Mouse (Mus musculus) olfactory bulb, adult 2 months (tissue): ENCODE data around the gene Pbrm1.

Source experiments
- CTCF ChIP-seq: fragments of 200-500 bp; IDR thresholded peaks from 2 replicates; pipeline ENCODE4 v1.5.1; 2012; ENCODE audit warnings: low read depth, mild to moderate bottlenecking, low read length, moderate library complexity; ENCODE audit not compliant: insufficient read depth
- POLR2A ChIP-seq: fragments of 200-500 bp; IDR thresholded peaks from 2 replicates; pipeline ENCODE4 v1.6.1; 2012; ENCODE audit warnings: mild to moderate bottlenecking, low read depth, low read length, moderate library complexity; ENCODE audit not compliant: insufficient read depth

DNA sequence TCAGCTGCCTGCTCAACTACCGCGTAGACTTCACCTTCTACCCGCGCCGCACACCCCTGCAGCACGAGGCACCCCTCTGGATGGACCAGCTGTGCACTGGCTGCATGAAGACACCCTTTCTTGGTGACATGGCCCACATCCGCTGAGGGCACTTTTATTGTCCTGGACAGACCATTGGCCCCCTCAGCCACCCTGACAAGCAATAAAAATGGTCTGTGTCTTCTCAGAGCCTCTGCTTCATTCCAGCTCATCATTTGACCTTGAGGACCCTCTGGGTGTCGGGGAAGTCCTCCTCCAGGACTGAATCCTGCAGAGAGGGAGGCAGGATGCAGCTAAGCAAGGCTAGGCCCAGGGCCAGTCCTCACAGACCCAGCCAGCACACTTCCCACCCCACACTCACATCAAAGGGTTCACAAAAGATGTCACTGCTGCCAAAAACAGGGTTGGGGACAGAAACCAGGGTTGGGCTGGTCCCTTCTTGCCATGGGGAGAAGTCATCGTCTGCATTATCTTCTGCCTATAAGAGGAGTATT is 120.0 kb downstream of the Pbrm1 start:
- TF ChIP-seq POLR2A (no peak), CTCF (no peak)
